Mouse (Mus musculus): Measurements from ENCODE around the gene Vhl.

GRCm38 (mm10) chr6:113585065-113585464 lies 38.7 kb upstream of the Vhl start:
- TF ChIP-seq EP300 (optimal IDR thresholded peaks at IDR 0.05), result no peak
- TF ChIP-seq CTCF (IDR thresholded peaks at IDR 0.05; ENCODE audit: low read depth), result no peak

Data from stomach, postnatal 0 days (tissue).